Mouse (Mus musculus): ENCODE results near the gene Mb.

Mb gene

GRCm38 (mm10) chr15:77027117-77027516 lies 23.4 kb downstream of the Mb start:
- DNase-seq (ENCODE audit: low read depth), result no peak

- no peak for DNase-seq (ENCODE audit: low read depth)
Measured at GRCm38 (mm10) chr15:77025884-77026583, 24.4 kb downstream of the Mb start.

DNA sequence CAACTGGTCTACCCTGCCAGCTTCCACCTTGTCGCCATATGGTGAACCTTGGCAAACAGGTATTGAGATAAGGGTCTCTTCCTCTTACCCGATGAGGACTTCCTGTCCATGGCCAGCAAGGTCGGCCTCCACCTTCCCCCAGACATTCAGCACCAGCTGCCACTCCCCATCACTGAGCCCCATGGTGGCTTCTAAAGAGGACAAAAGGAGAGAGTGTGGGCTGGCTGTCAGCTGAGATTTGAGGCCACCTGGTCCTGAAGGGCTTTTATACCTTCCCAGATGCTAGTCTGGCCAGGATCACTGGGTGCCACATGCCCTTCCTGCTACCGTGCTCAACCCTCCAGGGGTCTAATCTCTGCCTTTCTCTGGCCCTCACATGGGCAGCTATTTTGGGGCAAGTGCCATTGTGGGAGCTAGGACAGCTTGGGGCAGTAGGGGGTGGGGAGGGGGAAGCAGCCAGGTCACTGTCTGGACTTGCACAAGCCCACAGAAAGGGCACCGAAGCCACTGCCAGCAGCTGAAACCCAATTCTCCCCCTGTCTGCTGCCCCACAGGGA lies 28.0 kb downstream of the Mb start:
- no peak for DNase-seq (ENCODE audit: low read depth)

GRCm38 (mm10) chr15:77021851-77022250 lies 28.6 kb downstream of the Mb start:
- no peak for DNase-seq (ENCODE audit: low read depth)

- DNase-seq (ENCODE audit: low read depth), result no peak
Measured at GRCm38 (mm10) chr15:77021056-77021455, 29.4 kb downstream of the Mb start.

DNA sequence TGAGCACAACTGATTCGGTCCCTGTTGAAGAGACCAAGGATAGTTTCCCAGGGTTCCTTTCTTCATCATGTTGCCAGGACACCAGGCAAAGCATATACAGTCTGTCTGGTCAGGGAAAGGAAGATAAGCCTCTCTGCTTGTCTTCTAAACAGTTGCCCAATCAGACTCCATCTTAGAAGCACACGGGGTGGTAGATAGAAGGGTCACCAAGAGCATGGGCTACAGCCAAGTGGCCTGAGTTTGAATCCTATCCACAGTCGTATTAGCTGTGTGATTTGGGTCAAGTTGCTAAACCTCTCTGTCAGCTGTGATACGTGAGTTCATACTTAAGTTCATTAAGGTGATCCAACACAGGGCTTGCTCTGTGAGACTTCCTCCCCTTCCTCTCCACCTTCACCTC lies 30.3 kb downstream of the Mb start:
- no peak for DNase-seq (ENCODE audit: low read depth)

DNA sequence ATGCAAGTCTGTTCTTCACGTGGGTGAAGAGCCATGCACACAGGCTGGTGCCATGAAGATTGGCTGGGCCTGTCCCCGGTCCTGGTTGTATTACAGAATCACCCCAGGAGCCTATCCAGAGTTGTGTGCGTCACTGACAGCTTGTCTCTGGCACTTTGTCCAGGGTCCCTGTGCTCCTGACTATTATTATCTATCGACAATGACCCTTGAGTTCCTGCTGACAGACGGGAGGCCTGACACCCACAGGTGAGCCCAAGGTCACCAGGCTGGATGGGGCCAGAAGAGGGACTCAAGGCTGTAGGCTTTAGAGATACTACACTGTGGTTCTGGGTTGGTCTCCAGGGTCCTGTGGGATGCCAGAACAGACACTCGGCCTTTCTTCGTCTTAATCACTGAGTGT lies 30.9 kb downstream of the Mb start:
- DNase-seq (ENCODE audit: low read depth), result no peak

- no peak for DNase-seq (ENCODE audit: low read depth)
Measured at GRCm38 (mm10) chr15:77018740-77019340, 31.6 kb downstream of the Mb start.

GRCm38 (mm10) chr15:77017897-77018296 lies 32.6 kb downstream of the Mb start:
- DNase-seq (ENCODE audit: low read depth), result no peak

DNA sequence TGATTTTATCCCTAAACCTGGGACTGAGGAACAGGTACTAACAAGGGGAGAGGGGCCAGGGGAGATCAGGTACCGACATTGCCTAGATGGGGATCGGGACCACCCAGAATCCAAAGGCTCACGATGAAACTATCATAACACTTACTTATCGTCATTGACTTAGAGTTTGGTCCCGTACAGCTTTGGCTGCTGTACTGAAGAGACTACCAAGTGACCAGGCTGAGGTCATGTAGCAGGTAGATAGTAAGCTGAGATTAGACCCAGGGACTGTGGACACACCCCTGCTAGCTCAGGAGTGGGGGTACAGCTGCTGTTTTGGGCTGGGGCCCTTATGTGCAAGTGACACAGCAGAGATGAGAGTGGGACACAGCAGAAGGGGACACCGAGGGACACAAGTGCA lies 34.0 kb downstream of the Mb start:
- no peak for DNase-seq (ENCODE audit: low read depth)

DNA sequence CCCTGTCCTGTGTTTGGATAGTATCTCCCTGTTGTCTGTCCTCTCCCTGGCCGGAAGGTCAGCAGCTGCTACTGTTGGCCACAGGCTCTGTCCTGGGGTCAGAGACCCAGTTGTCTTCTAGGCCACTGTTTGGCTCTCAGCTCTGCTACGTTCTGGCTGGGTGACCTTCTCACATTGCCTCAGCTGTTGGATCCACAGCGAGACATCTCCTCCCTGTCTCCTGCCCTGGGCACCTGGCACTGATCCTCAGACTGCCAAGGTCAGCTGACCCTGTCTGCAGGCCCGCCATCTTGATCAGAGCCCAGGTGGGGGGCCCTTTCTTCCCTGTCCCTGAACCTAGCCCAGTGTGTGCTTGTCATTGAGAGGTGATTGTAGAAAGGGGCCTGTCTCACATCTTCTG lies 35.5 kb downstream of the Mb start:
- DNase-seq (ENCODE audit: low read depth), result no peak

DNA sequence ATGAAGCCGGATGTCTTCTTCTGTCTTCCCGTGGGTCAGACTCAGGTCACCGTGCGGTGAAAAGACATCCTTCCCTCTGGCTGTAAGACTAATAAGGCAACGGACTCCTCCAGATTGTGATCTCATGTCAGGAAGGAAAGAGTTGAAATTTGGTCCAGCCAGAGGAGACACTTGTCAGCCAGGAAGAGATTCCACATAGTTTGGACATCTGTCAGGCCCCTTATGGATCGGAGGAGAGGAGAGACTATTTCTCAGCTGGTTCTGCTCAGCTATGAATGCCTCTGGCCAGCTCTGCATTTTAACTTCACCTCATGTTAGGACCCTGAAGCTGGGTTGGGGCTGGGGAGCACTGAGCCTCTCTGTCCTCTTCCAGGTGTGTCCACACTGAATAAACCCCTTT lies 36.0 kb downstream of the Mb start:
- DNase-seq (ENCODE audit: low read depth), result no peak

GRCm38 (mm10) chr15:77013753-77014241 lies 36.7 kb downstream of the Mb start:
- no peak for DNase-seq (ENCODE audit: low read depth)

DNA sequence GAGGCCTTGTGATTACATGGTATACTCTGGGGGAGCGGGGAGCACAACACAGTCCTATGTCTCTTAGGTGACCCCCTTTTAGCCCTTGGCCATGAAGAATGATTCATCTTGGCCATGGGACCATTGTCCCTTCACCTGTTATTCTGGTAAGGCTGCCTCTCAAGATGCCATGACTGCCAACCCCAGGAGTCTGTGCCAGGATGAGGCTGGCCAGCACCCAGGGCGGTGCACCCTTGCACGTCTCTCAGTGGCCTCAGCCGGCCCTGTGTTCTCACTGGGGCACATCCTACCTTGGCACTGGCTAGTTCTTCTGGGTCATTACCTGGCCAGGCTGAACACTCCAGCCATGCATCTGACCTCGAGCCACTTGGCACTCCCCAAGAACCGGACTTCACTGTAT lies 41.6 kb downstream of the Mb start:
- no peak for DNase-seq (ENCODE audit: low read depth)

DNA sequence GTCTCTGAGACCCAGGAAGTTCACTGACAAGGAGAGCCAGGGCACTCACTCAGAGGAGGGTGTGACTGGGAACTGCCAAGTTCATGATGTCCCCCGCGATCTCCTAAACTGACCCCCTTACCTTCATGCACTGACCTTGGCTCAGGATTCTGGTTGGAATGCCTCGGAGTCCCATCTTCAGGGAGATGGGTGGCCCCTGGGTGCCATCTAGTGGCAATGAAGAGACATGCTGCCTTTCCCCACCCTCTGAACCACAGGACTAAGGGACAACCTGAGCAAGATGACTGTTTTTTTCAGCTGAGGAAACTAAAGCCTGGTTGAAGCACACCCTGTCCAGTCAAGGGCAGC lies 46.6 kb downstream of the Mb start:
- no peak for DNase-seq (ENCODE audit: low read depth)

DNA sequence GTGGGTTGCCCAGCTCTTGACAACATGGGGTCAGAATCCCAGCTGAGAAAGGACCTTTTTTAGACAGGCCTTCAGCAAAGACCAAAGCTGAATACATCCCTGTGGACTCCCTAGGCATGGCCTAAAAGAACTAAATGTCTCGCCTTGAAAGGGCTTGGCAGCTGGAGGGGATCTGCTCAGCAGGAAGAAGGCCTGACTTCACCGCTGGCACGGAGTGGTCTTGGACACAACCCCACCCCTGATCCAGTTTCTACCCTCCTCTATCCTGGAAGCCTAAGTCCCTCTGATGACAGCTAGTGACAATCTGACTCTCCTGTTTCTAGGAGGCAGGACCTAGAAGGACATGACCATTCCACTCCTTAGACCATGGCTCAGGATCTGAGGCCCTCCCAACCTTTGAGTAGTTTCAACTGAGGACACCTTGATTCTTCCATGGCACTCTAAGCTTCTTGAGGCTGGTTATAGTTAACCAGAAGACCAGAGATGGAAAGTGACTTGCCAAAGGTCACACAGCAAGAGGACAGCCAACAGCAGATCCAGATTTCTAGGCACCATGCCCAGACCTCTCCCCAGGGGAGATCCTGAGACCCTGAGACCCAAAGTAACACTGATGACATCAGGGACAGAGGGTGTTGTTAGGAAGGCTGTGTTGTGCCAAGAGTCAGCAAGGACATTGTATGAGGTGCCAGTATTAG lies 47.1 kb downstream of the Mb start:
- no peak for DNase-seq (ENCODE audit: low read depth)

DNA sequence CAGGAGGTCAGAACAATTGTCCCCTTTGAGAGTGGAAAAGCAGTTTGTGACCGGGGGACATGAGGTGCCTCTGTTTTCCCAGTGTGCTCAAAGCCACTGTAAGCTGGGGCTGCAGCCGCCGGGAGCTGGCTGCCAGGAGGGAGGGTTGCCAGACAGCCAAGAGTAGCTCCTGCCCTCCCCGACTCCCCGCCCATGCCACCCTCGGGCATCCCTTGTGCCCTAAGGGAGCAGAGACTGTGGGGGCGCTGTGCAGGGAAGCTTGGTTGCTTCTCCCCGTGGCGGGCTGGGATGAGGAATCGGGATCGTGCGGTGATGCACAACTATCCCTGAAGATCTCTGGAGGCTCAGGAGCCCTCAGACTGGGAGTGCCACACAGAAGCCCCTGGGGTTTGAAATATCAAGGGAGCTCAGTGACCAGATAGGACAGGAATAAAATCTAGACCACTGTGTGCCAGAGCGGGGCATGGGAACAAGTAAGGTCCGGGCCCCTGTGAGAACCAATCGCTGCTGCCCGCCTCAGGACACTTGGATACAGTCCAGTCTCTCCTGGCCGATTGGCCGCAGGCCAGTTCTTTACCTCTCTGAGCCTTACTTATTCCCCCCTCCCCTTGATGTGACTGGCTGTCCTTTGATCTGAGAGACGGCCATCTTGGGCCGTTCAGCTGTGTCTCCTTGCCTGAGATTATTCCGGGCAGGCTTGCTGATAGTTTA lies 51.4 kb downstream of the Mb start:
- no peak for DNase-seq (ENCODE audit: low read depth)

GRCm38 (mm10) chr15:76998048-76998447 lies 52.4 kb downstream of the Mb start:
- no peak for DNase-seq (ENCODE audit: low read depth)

GRCm38 (mm10) chr15:76994413-76994812 lies 56.1 kb downstream of the Mb start:
- no peak for DNase-seq (ENCODE audit: low read depth)

DNA sequence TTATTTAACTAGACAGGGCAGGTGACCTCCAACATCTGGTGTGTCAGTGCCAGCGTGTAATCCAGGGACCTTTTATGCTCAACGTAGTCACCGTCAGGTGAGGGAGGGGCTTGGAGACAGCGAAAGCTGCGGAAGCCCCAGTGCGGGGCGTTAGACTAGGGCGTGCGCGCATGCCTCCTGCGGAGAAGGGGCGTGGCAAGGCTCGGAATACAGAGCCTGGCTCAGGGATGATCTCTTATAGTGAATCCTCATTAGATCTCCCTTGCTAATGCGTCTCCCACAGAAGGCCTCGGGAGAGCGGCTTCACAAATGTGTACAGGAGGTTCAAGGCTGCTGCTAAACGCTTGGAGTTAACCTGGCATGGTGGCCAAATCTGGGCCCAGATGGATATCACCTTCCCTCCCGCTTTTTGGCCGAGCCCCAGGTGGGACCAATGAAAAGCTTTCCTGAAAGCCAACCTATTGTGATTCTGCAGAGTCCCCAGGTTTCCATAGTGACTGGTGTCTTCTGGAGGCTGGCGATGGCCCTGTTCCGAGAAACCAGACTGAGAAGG lies 62.9 kb downstream of the Mb start:
- no peak for DNase-seq (ENCODE audit: low read depth)

GRCm38 (mm10) chr15:76987137-76987536 lies 63.3 kb downstream of the Mb start:
- no peak for DNase-seq (ENCODE audit: low read depth)

DNA sequence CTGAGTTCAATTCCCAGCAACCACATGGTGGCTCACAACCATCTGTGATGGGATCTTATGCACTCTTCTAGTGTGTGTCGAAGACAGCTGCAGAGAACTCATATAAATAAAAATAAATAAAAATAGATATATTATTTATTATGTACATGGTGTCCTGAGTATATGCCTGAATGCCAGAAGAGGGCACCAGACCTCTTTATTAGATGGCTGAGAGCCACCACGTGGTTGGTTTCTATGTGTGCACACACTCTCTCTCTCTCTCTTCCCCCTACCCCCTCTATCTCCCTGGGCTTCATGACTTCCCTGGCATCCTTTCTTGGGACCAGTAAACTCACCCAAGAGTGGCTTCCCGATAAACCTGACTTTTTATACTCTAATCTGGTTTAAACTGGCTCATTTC lies 67.7 kb downstream of the Mb start:
- no peak for DNase-seq (ENCODE audit: low read depth)

Measured in c-Kit-positive CD71-positive TER-119-negative erythroid progenitor cells, embryonic 14.5 days (primary cell).